Mouse (Mus musculus): ENCODE data around the gene Arvcf. TPM values are rescaled to one million over a fixed set of nuclear protein-coding genes. Genes with fewer than 3 reads are reported as not detected.

The Arvcf gene
- polyA plus RNA-seq, 1 experiment from 2014 or later = 64.6 TPM

DNA sequence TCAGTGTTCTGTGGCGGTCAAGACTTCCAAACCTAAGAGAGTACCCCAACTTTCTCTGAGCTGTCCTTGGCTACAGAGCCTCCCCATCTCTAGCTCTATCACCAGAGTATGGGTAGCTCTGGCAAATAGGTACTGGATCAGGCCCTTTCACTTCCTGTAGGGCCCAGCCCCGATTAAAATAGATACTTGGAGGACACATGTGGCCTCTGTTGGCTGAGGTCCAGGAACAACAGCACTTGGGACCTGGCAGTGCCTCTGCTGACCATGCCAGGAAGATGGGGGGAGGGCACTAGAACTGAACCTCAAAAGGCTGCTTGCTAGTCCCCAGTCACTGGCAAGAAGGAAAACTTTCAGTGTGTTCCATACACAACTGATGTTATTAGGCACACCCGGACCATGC is 14.0 kb upstream of the Arvcf start:
- no peak for DNase-seq (ENCODE audit: low spot score)
- Histone ChIP-seq H3K9me3 (ENCODE audit: control insufficient read depth, low read length) (no peaks in the 10 kb centered on the region), H3K4me1 (replicated peaks; ENCODE audit: control insufficient read depth, insufficient read depth, low read length) (no peaks in the 10 kb centered on the region), H3K4me3 (replicated peaks; ENCODE audit: low read length) (no peak overlapping the region), H3K4me2 (replicated peaks) (no peak overlapping the region), H3K9ac (no peak overlapping the region), H3K27me3 (ENCODE audit: control insufficient read depth, insufficient read depth, low read length) (no peaks in the 10 kb centered on the region), H3K36me3 (replicated peaks; ENCODE audit: control insufficient read depth, insufficient read depth) (peaks cover 29% of the 10 kb centered on the region), H3K27ac (no peak overlapping the region)
- 89% methylated on average over 3 of the region's 3 CpGs for WGBS
- ATAC-seq (ENCODE audit: low FRiP score) = no peak

DNA sequence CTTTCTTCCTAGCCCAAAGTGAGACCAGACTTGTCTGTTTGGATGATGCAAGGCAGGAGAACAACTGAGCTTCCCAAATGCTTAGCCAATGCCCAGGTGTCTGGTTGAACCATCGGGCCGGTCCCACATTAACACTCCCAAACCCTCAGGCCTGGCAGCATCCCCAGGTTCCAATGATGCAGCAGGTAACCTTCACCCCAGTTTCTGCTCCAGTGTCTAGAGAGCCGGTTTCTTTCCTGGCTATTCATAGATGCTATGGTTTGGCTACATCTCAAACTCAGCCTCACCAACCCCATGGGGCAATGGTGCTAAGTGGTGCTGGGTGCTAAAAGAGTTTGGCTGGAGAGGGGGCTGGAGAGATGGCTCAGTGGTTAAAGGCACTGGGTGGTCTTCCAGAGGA is 12.0 kb upstream of the Arvcf start:
- peaks cover 27% of the 10 kb centered on the region for H3K36me3 ChIP-seq (replicated peaks; ENCODE audit: control insufficient read depth, insufficient read depth)
- 99% methylated on average over 3 of the region's 3 CpGs for WGBS
- ATAC-seq (ENCODE audit: low FRiP score) = no peak
- H3K27me3 ChIP-seq (ENCODE audit: control insufficient read depth, insufficient read depth, low read length) = no peaks in the 10 kb centered on the region
- H3K4me3 ChIP-seq (replicated peaks; ENCODE audit: low read length) = no peak overlapping the region
- no peak overlapping the region for H3K4me2 ChIP-seq (replicated peaks)
- H3K9me3 ChIP-seq (ENCODE audit: control insufficient read depth, low read length) = no peaks in the 10 kb centered on the region
- no peak for DNase-seq (ENCODE audit: low spot score)
- no peak overlapping the region for H3K27ac ChIP-seq
- H3K4me1 ChIP-seq (replicated peaks; ENCODE audit: control insufficient read depth, insufficient read depth, low read length) = no peaks in the 10 kb centered on the region; the same call in 1 of the 2 replicates
- no peak overlapping the region for H3K9ac ChIP-seq

DNA sequence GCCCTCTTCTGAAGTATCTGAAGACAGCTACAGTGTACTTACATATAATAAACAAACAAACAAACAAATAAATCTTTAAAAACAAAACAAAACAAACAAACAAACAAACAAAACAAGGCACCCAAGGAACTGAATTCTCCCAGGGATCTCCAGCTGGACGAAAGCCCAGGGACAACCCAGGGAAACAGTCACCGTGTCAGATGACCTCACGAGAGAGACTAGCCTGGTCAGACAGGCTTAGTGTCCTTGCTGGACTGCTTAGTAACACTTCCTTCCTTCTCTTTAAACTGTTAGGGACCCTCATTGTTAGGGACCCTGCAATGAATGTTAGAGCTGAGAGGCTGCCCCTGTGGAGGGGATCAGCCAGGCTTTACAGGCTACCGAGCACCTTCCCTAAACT is 10.7 kb upstream of the Arvcf start:
- Histone ChIP-seq H3K27ac (no peak overlapping the region), H3K4me3 (replicated peaks; ENCODE audit: low read length) (no peak overlapping the region), H3K36me3 (replicated peaks; ENCODE audit: control insufficient read depth, insufficient read depth) (peaks cover 24% of the 10 kb centered on the region), H3K9ac (no peak overlapping the region), H3K9me3 (ENCODE audit: control insufficient read depth, low read length) (no peaks in the 10 kb centered on the region), H3K27me3 (ENCODE audit: control insufficient read depth, insufficient read depth, low read length) (no peaks in the 10 kb centered on the region), H3K4me2 (replicated peaks) (no peak overlapping the region), H3K4me1 (replicated peaks; ENCODE audit: control insufficient read depth, insufficient read depth, low read length) (peaks cover 11% of the 10 kb centered on the region; the same call in 1 of the 2 replicates)
- DNase-seq (ENCODE audit: low spot score) (no peak), ATAC-seq (ENCODE audit: low FRiP score) (no peak)
- 91% methylated on average over 4 of the region's 4 CpGs for WGBS

DNA sequence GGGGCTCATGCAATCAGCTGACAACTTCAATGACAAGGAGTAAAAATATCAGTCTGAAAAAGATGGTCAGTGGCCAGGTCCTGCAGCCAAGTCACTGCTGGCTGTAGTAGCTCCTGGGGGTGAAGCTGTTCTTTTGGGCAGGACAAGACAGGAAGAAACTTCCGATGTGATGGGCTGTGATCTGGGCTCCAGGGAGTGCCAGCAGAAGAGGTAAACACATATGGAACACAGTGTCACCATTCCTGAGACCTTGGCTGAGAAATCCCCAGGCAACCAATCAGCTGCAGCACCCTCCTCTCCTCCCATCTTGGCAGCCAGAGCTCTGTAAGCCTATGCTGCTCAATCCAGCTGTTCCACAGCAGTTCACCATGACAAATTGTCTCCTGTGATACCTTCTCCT is 8.1 kb upstream of the Arvcf start:
- peaks cover 15% of the 10 kb centered on the region for H3K36me3 ChIP-seq (replicated peaks; ENCODE audit: control insufficient read depth, insufficient read depth)
- peaks cover 28% of the 10 kb centered on the region for H3K4me1 ChIP-seq (replicated peaks; ENCODE audit: control insufficient read depth, insufficient read depth, low read length)
- no peak overlapping the region for H3K4me2 ChIP-seq (replicated peaks)
- H3K27ac ChIP-seq = no peak overlapping the region
- ATAC-seq (ENCODE audit: low FRiP score) (no peak), DNase-seq (ENCODE audit: low spot score) (no peak)
- H3K4me3 ChIP-seq (replicated peaks; ENCODE audit: low read length) = no peak overlapping the region
- no peaks in the 10 kb centered on the region for H3K9me3 ChIP-seq (ENCODE audit: control insufficient read depth, low read length)
- whole genome bisulfite sequencing = 47% methylated on average over 1 of the region's 1 CpGs
- H3K27me3 ChIP-seq (ENCODE audit: control insufficient read depth, insufficient read depth, low read length) = no peaks in the 10 kb centered on the region
- H3K9ac ChIP-seq = no peak overlapping the region

DNA sequence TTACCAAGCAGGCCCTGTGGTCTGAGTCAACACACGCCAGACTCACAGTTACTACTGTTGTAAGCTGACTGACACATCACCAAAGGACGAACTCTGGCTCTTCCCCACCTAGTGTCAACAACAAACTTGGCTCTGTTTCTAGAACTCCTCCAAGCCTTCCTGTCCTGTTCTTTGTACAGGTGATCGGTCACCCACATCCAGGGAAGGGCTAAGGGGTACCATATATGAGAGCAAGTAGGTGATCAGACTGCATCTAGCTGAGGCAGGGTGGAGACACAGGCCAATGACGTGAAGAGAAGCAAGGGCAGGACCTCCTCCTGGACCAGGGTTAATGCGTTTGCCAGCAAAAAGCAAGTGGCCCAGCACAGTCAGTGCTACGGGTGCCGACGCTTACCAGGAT is 6.4 kb upstream of the Arvcf start:
- Histone ChIP-seq H3K27ac (no peak overlapping the region), H3K4me3 (replicated peaks; ENCODE audit: low read length) (no peak overlapping the region), H3K9ac (no peak overlapping the region), H3K27me3 (ENCODE audit: control insufficient read depth, insufficient read depth, low read length) (no peaks in the 10 kb centered on the region), H3K4me2 (replicated peaks) (no peak overlapping the region), H3K4me1 (replicated peaks; ENCODE audit: control insufficient read depth, insufficient read depth, low read length) (peaks cover 33% of the 10 kb centered on the region), H3K9me3 (ENCODE audit: control insufficient read depth, low read length) (no peaks in the 10 kb centered on the region), H3K36me3 (replicated peaks; ENCODE audit: control insufficient read depth, insufficient read depth) (peaks cover 15% of the 10 kb centered on the region)
- 88% methylated on average over 8 of the region's 8 CpGs for WGBS
- no peak for DNase-seq (ENCODE audit: low spot score)
- ATAC-seq (ENCODE audit: low FRiP score) = no peak

DNA sequence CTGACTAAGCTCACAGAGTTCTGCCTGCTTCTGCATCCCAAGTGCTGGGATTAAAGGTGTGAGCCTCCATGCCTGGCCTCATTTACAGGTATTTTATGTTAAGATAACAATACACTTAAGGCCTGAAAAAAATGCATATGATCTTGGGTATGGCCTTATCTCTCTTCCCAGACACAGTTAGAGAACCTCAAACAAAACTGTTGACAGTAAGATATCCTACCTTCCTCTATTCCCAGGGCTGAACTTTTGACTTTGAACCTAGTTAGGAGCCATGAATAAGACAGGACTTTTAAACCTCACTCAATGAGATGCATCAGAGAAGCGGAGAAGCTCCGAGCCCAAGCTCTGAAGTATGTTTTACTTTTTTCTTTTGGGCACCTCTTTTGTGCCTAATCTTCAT is 5.9 kb upstream of the Arvcf start:
- Histone ChIP-seq H3K9me3 (ENCODE audit: control insufficient read depth, low read length) (no peaks in the 10 kb centered on the region), H3K4me3 (replicated peaks; ENCODE audit: low read length) (no peak overlapping the region), H3K4me1 (replicated peaks; ENCODE audit: control insufficient read depth, insufficient read depth, low read length) (peaks cover 33% of the 10 kb centered on the region), H3K27ac (no peak overlapping the region), H3K36me3 (replicated peaks; ENCODE audit: control insufficient read depth, insufficient read depth) (peaks cover 15% of the 10 kb centered on the region), H3K9ac (no peak overlapping the region), H3K4me2 (replicated peaks) (0 out of 2 replicates have a peak overlapping the region, but pooled peaks have one; percentile 65), H3K27me3 (ENCODE audit: control insufficient read depth, insufficient read depth, low read length) (no peaks in the 10 kb centered on the region)
- DNase-seq (ENCODE audit: low spot score) (no peak), ATAC-seq (ENCODE audit: low FRiP score) (no peak)
- WGBS = 87% methylated on average over 2 of the region's 2 CpGs

DNA sequence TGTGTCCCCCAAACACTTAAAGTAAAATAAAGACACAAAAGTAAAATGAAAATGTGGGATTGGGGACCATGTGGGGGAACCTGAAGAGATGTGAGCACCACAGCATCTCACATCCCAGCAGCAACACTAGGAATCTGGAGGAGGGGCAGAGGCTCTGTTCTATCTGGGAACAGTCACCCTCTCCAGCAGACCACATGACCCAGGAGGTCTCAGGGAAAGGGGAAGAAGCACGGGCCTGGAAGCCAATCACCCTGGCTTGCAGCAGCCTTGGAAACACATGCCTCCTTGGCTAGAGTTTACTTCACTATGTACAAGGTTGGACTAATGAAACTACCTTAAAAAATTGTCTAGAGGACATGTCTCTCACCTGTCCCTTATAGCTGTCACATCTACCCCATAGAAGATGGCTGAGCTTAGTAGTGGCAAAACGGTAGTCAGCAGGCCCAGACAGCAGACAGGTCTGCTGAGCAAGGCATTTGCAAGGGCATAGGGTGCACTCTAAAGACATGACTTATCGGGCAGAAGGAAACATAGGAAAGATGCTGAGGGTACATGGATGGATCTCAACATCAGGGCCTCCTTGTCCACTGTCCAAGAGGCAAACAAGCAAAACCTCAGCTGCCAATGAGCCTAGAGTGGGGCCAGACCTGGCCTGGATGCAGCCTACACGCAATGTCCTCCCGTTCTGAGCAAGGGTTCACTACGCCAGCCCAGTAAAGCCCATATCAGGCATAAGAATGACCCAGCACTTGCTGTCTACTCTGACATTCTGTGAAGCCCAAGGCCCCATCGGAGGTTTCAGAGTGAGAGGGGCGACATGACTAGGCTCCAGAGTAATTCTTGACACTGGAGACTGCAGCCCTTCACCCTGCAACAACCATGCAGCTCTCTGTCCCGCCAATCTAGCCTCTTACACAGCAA is 5.1 kb upstream of the Arvcf start:
- Histone ChIP-seq H3K27ac (peak overlapping the region; percentile 57), H3K4me1 (replicated peaks; ENCODE audit: control insufficient read depth, insufficient read depth, low read length) (peaks cover 33% of the 10 kb centered on the region), H3K4me2 (replicated peaks) (peak overlapping the region; percentile 65), H3K4me3 (replicated peaks; ENCODE audit: low read length) (peak overlapping the region; percentile 59), H3K9me3 (ENCODE audit: control insufficient read depth, low read length) (no peaks in the 10 kb centered on the region), H3K36me3 (replicated peaks; ENCODE audit: control insufficient read depth, insufficient read depth) (peaks cover 7% of the 10 kb centered on the region; the same call in 1 of the 2 replicates), H3K9ac (peak overlapping the region; percentile 74), H3K27me3 (ENCODE audit: control insufficient read depth, insufficient read depth, low read length) (no peaks in the 10 kb centered on the region)
- 35% methylated on average over 9 of the region's 9 CpGs for WGBS
- ATAC-seq (ENCODE audit: low FRiP score) (no peak), DNase-seq (ENCODE audit: low spot score) (no peak)

DNA sequence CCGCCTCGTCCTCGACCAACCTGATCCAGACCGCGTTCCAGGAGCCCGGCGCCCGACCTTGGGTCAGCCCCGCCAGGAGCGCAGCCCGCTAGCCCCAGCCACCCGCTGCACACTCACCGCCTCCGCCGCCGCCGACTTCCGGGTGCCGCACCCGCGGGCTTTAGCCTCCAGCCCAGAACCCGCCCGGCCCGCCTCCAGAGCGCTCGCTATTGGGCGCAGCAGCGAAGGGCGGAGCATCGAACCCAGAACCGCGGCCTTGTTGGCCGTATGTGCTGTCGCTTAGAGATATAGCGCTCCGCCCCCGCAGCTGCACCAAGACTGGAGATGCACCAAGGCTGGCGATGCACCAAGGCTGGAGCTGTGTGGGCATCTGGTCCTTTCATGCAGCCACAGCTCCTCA is 4.2 kb upstream of the Arvcf start:
- Histone ChIP-seq H3K36me3 (replicated peaks; ENCODE audit: control insufficient read depth, insufficient read depth) (no peaks in the 10 kb centered on the region), H3K27ac (peak overlapping the region; percentile 83), H3K9ac (peak overlapping the region; percentile 74), H3K27me3 (ENCODE audit: control insufficient read depth, insufficient read depth, low read length) (no peaks in the 10 kb centered on the region), H3K4me1 (replicated peaks; ENCODE audit: control insufficient read depth, insufficient read depth, low read length) (peaks cover 34% of the 10 kb centered on the region), H3K4me3 (replicated peaks; ENCODE audit: low read length) (peak overlapping the region; percentile 59), H3K9me3 (ENCODE audit: control insufficient read depth, low read length) (no peaks in the 10 kb centered on the region), H3K4me2 (replicated peaks) (peak overlapping the region; percentile 65)
- peak; percentile 92 for ATAC-seq (ENCODE audit: low FRiP score)
- WGBS = under 1% methylated on average over 38 of the region's 38 CpGs
- DNase-seq (ENCODE audit: low spot score) = peak; percentile 96

DNA sequence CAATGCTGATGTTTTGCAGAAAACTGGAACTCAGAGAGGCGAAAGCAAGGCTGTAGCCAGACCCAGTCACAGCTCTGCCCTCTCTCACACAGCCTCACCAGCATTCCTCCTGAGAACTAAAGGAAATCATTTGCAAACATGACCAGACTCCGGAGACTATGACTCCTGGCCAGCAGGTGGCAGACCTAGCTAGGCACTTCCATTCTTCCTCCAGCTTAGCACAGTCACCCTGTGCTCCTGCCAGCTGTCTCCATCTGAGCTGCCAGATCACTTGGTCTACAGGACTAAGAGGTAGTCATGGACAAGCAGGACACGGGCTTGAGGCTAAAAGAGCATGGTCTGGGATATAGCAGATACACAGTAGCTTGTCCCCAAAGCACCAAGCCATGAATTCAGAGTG is 2.7 kb upstream of the Arvcf start:
- peak; percentile 15; the same call in 1 of the 2 replicates for ATAC-seq (ENCODE audit: low FRiP score)
- H3K4me1 ChIP-seq (replicated peaks; ENCODE audit: control insufficient read depth, insufficient read depth, low read length) = peaks cover 47% of the 10 kb centered on the region
- 4% methylated on average over 3 of the region's 3 CpGs for WGBS

More for the DNA sequence above, 2.7 kb upstream of the Arvcf start:
- no peak overlapping the region for H3K9ac ChIP-seq
- no peak overlapping the region for H3K4me2 ChIP-seq (replicated peaks)
- H3K9me3 ChIP-seq (ENCODE audit: control insufficient read depth, low read length) = no peaks in the 10 kb centered on the region
- H3K36me3 ChIP-seq (replicated peaks; ENCODE audit: control insufficient read depth, insufficient read depth) = no peaks in the 10 kb centered on the region
- H3K4me3 ChIP-seq (replicated peaks; ENCODE audit: low read length) = no peak overlapping the region
- peak; percentile 81 for DNase-seq (ENCODE audit: low spot score)
- no peaks in the 10 kb centered on the region for H3K27me3 ChIP-seq (ENCODE audit: control insufficient read depth, insufficient read depth, low read length)
- H3K27ac ChIP-seq = no peak overlapping the region

Measured in hindbrain, embryonic 14.5 days (tissue).